Mouse (Mus musculus): ENCODE results near the gene Cobll1.

The Cobll1 gene

DNA sequence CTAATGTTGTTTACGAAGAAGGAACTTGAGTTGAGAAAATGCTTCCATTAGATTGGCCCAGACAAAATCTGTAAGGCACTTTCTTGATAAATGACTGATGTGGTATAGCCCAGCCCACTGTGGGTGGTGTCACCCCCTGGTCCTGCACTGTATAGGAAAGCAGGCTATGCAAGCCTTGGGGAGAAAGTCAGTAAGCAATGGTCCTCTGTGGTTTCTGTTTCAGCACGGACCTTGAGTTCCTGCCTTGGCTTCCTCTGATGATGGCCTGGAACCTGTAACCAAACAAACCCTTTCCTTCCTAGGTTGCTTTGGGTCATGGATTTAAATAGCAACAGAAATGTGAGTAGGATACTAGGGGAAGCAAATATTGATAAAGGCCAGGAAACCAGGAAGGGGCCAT, 148.2 kb downstream of the Cobll1 start:
- no peak for DNase-seq (ENCODE audit: low read depth)

GRCm38 (mm10) chr2:65087197-65087596, 152.0 kb downstream of the Cobll1 start:
- no peak for DNase-seq (ENCODE audit: low read depth)

GRCm38 (mm10) chr2:65083411-65083810, 155.8 kb downstream of the Cobll1 start:
- no peak for DNase-seq (ENCODE audit: low read depth)

- no peak for DNase-seq (ENCODE audit: low read depth)
These were observed 161.7 kb downstream of the Cobll1 start for GRCm38 (mm10) chr2:65077544-65077943.

- no peak for DNase-seq (ENCODE audit: low read depth)
These were observed 163.4 kb downstream of the Cobll1 start for GRCm38 (mm10) chr2:65075840-65076239.

DNA sequence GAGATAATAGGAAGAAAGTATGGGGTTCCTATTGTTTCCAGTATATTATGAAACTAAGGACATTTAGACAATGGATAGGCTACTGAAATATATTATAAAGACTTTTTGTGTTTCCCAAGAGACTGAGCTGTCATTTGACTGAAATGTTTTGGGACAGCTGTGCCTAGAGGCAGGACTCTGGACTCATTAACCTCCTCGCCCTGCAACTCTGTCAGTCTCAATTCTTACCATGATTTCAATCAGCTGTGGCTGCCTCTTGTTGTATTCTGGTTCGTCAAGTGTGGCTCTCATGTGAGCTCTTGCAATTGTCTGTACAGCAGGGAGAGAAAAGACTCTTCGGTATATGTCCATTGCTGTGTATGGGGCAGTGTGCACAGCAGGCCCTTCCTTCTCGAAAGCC, 163.8 kb downstream of the Cobll1 start:
- DNase-seq (ENCODE audit: low read depth), result no peak

DNA sequence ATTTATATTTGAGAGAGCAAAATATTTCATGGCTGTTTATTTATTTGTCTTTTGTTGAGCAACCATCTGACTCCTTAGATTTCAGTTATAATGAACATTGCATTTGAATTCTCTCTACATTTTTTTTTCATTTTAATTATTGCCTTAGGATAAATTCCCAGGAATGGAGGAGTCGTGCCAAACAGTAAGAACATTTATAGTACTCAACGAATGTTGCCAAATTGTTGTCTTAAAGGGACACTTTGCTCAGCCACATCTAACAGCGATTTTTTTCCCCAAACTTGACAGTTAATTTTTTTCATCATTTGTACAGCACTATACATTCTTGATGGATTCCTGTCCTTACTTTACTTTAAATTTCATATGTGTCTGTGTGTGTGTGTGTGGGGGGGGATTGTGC, 167.0 kb downstream of the Cobll1 start:
- DNase-seq (ENCODE audit: low read depth), result no peak

- no peak for DNase-seq (ENCODE audit: low read depth)
These were observed 185.4 kb downstream of the Cobll1 start for GRCm38 (mm10) chr2:65053764-65054163.

GRCm38 (mm10) chr2:65052191-65053012, 186.8 kb downstream of the Cobll1 start:
- no peak for DNase-seq (ENCODE audit: low read depth)

- DNase-seq (ENCODE audit: low read depth), result no peak
These were observed 188.4 kb downstream of the Cobll1 start for GRCm38 (mm10) chr2:65050776-65051175.

DNA sequence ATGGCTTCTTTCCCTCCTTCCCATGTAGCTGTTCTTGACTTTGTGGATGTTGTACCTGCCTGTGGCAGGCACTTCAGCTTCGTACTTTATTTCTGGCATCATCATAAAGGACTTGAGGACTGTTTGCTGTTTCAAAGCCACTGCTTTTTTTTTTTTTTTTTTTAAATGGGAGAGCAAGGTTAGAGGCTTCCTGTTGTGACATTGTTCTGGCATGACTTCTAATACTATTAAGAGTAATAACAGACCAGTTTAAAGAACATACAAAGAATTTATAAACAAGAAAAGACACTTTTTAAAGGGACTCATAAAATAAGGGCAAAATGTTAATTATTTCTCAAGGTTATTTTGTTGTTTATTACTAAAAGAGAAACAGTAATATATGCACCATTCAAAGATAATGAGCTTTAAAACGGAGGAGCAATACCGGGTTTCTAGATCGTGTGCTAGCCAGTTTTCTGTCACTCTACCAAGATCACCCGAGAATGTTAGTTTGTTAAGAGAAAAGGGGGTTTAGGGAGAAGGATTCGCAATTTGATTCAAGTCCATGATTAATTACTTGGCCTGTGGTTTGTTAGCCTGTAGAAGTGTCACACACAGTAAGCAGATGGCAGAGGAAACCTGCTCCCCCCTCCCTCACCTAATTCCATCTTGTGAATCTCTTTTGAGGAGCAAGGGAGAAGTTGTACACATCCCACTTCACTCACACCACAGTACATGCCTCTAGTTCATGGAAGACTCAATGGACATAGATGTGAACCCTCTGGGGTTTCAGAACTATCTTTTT, 190.8 kb downstream of the Cobll1 start:
- DNase-seq (ENCODE audit: low read depth), result no peak
